Mouse (Mus musculus) megakaryocyte, adult 5-6 weeks (primary cell): ENCODE measurements around the gene Dgki. TPM values are rescaled to one million over a fixed set of nuclear protein-coding genes. Genes with fewer than 3 reads are reported as not detected.

Experiments
- ATAC-seq: 2 replicates; pipeline ENCODE4 v1.8.0; 2016; ENCODE audit warnings: mild to moderate bottlenecking, inconsistent platforms; ENCODE audit not compliant: poor library complexity, severe bottlenecking
- total RNA-seq, 2 experiments: library from RNA; stranded (forward) in 1 of 2; stranded (reverse) in 1 of 2; fragments of 153-499, 151-499 nt in 1 of 2; fragments of 221-1000, 200-1000 nt in 1 of 2; gene quantifications; 2 replicates each; pipeline versions ENCODE4 v1.2.3 to v1.2.4; 2015 to 2017

The Dgki gene
- total RNA-seq (2015) (0.11 TPM in 1 of 2 replicates, not detected in the other), total RNA-seq (2017) (not detected in 2 replicates)

GRCm38 (mm10) chr6:37299562-37300390, at the start of gene Dgki:
TSS of gene Dgki (minus strand) at chr6:37300184.
- ATAC-seq = peak; percentile 21; the same call in 1 of the 2 replicates

DNA sequence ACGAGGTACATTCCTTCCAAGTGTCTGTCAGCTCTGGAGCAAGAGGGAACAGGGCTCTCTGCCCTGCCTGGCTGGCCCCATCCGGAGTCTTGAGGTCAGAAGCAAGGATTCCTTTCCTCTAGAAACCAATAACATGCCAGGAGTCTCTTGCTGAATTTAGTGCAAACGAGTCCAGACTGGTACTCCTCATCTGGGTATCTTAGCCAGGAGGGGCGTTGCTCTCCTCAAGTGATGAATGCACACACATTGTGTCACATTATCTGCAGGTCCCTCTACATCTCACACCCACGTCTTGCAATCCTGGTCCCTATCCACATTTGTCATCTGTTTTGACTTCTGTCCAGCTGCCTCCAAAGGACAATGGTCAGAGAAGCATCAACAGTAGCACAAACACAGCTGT, 47.6 kb upstream of the Dgki start:
- no peak for ATAC-seq

GRCm38 (mm10) chr6:37338055-37338454, 38.1 kb upstream of the Dgki start:
- ATAC-seq = no peak

DNA sequence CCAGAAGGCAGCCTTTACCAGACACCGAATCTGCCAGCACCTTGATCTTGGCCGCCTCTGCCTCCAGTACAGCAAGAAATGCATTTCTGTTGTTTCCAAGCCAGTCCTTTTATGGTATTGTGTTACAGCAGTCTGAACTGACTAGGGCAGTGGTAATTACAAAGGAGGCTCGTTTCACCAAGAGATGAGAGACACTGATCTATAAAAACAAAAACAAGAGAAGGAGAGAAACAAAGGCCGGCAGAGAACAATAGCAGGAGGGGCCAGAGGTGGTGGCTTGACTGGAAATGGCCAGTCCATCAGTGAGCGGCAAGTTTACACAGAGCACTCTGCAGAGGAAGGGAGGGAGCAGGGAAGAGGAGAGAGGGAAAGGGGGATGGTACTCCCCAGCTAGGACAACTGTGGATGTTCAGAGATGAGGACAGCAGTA, 36.9 kb upstream of the Dgki start:
- no peak for ATAC-seq

- no peak for ATAC-seq
These were observed 36.4 kb upstream of the Dgki start for GRCm38 (mm10) chr6:37336381-37336780.

DNA sequence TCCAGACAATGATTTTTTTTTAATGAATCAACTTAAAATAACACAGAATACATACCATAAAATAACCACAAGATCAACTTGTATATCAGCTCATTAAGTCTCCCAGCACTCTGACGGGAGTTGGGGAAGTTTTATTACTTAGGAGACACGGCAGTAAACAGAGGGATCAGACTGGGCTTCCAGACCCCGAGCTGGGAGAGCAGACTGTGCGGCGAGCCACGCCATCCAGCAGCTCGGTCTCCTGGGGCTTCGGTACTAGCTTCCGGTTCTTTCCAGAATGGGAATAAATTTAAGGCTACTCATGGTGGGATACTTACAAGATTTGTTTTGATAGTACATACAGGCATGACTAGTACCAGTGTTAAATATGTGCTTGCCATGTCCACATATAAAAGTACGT, 32.9 kb upstream of the Dgki start:
- ATAC-seq = no peak

- no peak for ATAC-seq
These were observed 30.2 kb upstream of the Dgki start for GRCm38 (mm10) chr6:37329901-37330864.

- ATAC-seq = no peak
These were observed 29.4 kb upstream of the Dgki start for GRCm38 (mm10) chr6:37329376-37329775.

- no peak for ATAC-seq
These were observed 28.7 kb upstream of the Dgki start for GRCm38 (mm10) chr6:37328671-37329070.

GRCm38 (mm10) chr6:37327519-37327918, 27.5 kb upstream of the Dgki start:
- peak; percentile 43; the same call in 1 of the 2 replicates for ATAC-seq

DNA sequence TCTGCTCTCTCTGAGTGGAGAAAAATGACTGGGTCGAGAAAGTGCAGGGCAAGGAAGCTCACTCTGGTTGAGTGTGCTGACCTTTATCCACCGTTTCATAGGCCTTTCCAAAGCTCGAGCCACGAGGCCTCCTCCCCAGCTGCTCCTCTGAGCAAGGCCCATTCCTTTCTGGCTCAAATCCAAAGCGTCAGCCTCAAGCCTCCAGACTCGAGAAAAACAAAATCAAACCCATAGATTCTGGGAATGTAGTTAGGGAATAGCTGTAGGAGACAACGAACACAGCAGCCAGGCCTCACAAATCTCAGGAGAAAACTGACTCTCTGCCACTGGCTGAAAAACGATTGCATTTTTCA, 26.6 kb upstream of the Dgki start:
- no peak for ATAC-seq

GRCm38 (mm10) chr6:37325906-37326602, 26.1 kb upstream of the Dgki start:
- ATAC-seq = no peak

- no peak for ATAC-seq
These were observed 25.1 kb upstream of the Dgki start for GRCm38 (mm10) chr6:37325076-37325475.

DNA sequence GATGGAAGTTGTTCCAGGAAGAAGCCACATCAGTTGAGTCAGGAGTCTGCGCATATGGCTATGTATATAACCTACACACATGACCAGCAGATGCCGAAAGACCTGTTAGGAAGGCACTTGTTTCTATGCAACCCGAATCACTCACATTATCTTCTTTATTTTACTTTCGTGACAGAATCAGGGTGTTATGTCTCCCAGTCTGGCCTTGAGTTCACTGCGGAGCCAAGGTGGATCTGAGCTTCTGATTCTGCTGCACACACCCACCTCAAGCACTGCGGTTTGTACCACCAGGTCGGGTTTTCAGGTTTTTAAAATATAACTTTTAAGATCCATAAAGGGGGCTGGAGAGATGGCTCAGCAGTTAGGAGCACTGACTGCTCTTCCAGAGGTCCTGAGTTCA, 22.7 kb upstream of the Dgki start:
- ATAC-seq = no peak

DNA sequence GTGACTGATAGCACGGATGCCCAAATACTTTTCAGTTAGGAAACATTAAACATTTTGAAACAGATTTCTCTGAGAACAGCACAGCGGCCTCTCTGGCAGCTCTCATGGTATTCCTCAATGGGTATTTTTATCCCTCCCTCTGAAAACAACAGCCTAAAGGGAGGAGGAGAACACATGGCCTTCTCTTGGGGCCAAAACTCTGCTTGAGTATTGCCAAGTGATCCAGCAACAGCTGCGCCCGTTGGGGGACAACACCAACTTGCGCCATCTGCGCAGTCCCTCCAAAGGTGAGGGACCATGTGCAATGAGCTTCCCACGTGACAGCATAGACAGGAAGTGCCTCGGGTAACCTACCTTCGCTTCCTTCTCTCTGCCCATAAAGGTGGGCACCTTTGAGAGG, 22.1 kb upstream of the Dgki start:
- no peak for ATAC-seq

DNA sequence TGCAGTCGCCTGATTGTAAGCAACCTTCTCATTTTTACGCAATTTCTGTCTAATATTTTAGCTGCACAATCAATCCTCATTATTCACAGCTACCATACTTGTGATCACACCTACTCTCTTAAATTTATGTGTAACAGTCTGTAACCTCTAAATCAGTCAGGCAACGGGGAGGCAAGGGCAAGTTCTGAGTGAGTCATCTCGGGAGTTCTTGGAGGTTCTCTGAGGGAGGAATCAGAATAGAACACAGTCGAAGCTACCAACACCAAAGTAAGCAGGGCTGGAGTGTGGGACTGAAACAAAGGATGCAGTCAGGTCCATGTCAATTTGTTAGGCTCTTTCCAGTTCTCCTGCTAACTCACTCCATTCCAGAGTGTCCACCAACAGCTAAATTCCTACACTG, 17.9 kb upstream of the Dgki start:
- ATAC-seq = no peak

GRCm38 (mm10) chr6:37315440-37315839, 15.5 kb upstream of the Dgki start:
- no peak for ATAC-seq

- ATAC-seq = no peak
These were observed 10.6 kb upstream of the Dgki start for GRCm38 (mm10) chr6:37310601-37311000.

GRCm38 (mm10) chr6:37306616-37307015, 6.6 kb upstream of the Dgki start:
- no peak for ATAC-seq

DNA sequence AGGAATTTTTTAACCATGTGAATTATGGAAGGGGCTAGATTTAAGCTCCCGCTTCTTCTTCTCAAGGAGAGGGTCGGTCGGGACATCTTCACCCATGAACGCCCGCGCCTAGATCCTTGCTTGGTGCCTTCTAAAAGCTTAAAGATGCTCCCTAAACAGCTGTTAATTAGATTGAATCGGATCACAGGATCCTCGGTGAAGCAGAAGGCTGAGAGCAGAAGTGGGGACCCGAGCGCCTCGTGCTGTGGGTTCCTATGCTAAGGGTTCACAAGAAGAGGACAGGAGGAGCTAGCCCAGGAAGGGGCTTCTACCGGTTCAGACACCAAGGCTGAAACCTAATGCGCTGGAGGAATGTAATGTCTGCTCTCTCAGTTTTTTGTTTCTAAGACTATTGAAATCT, 508 bp upstream of the Dgki start:
- ATAC-seq = no peak

DNA sequence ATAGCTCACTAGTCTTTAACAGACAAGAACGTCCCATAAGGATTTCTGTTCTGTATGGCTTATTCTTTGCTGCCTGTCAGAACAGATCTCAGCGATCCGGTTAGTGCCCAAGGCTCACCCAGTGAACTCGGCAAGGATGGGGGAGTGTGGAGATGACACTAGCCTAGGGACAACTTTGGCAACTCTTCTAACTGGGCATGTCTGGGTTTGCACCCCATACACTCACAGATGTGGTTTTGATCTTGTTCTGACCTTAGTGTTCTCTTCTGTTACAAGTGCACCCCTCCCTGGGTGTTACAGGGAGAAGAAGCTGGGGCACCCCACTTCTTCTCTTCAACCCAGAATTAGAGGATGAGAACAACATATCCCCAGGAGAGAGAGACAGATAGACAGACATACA, 1.0 kb downstream of the Dgki start:
- no peak for ATAC-seq
